Mouse (Mus musculus) lung, postnatal 0 days (tissue): ENCODE measurements around the gene Gga1.

Source experiments
- CTCF ChIP-seq: IDR thresholded peaks from 2 replicates; pipeline ENCODE4 v1.5.1; 2016; ENCODE audit warnings: antibody characterized with exemption, mild to moderate bottlenecking
- EP300 ChIP-seq: IDR thresholded peaks from 2 replicates; pipeline ENCODE4 v1.6.1; 2016; ENCODE audit warnings: antibody characterized with exemption, mild to moderate bottlenecking, control low read depth

- TF ChIP-seq CTCF, result no peak
- TF ChIP-seq EP300, result no peak
Observed at GRCm38 (mm10) chr15:78928539-78928938, 51.5 kb downstream of the Gga1 start.
